Mouse (Mus musculus): Measurements from ENCODE around the gene Apol6.

- TF ChIP-seq GATA1 (IDR thresholded peaks at IDR 0.05; ENCODE audit: borderline replicate concordance, low read length) (no peak), FLI1 (IDR thresholded peaks at IDR 0.05; ENCODE audit: low read length) (no peak)
These were observed 41.3 kb downstream of the Apol6 start for GRCm38 (mm10) chr15:77085818-77086217.
